Mouse (Mus musculus): ENCODE measurements around the gene Mertk. TPM values are rescaled to one million over a fixed set of nuclear protein-coding genes. Genes with fewer than 3 reads are reported as not detected.

Gene Mertk
- total and polyA plus RNA-seq, 3 experiments: 0.05 TPM; not detected in 2

- no peaks in the 10 kb centered on the region for H3K9me3 ChIP-seq (replicated peaks; ENCODE audit: low read length)
- peak; percentile 97 for DNase-seq (ENCODE audit: extremely low read depth)
- H3K27me3 ChIP-seq (replicated peaks): no peaks in the 10 kb centered on the region
- TF ChIP-seq HCFC1 (IDR thresholded peaks at IDR 0.05; ENCODE audit: low read depth, low read length) (peak; percentile 45; the same call in 1 of the 2 replicates), TCF12 (IDR thresholded peaks at IDR 0.05; ENCODE audit: low read depth, low read length) (peak; percentile 88), ZNF384 (IDR thresholded peaks at IDR 0.05; ENCODE audit: low read depth, low read length) (no peak), ELF1 (IDR thresholded peaks at IDR 0.05; ENCODE audit: low read depth, low read length) (peak; percentile 75), MXI1 (IDR thresholded peaks at IDR 0.05; ENCODE audit: low read depth, low read length) (no peak; the same call in 1 of the 2 replicates), MYC (IDR thresholded peaks at IDR 0.05; ENCODE audit: low read depth, low read length) (no peak), ZMIZ1 (IDR thresholded peaks at IDR 0.05; ENCODE audit: low read depth, low read length) (peak; percentile 84; the same call in 1 of the 2 replicates), JUN (IDR thresholded peaks at IDR 0.05; ENCODE audit: insufficient read depth, low read depth, low read length) (no peak), RAD21 (IDR thresholded peaks at IDR 0.05; ENCODE audit: low read depth, low read length) (no peak), CHD2 (IDR thresholded peaks at IDR 0.05; ENCODE audit: low read length) (peak; percentile 16; the same call in 1 of the 2 replicates), MAX (IDR thresholded peaks at IDR 0.05; ENCODE audit: low read length) (no peak; the same call in 1 of the 2 replicates), NRF1 (IDR thresholded peaks at IDR 0.05; ENCODE audit: low read depth, low read length) (peak; percentile 75), BHLHE40 (IDR thresholded peaks at IDR 0.05; ENCODE audit: low read depth, low read length) (peak; percentile 33; the same call in 1 of the 2 replicates), UBTF (IDR thresholded peaks at IDR 0.05; ENCODE audit: low read depth, low read length) (no peak), POLR2A (IDR thresholded peaks at IDR 0.05; ENCODE audit: low read depth, low read length) (peak; percentile 95), MAZ (IDR thresholded peaks at IDR 0.05; ENCODE audit: low read depth, low read length) (peak; percentile 67; the same call in 1 of the 2 replicates), NELFE (IDR thresholded peaks at IDR 0.05; ENCODE audit: low read depth, low read length) (peak; percentile 90), SMC3 (IDR thresholded peaks at IDR 0.05; ENCODE audit: low read depth, low read length) (no peak), USF1 (IDR thresholded peaks at IDR 0.05; ENCODE audit: low read depth, low read length) (no peak)
- in situ Hi-C loops (cut with MboI; ENCODE audit: low pct_ligation_motif_present, low pct_unique_long_range_greater_than_20kb, low sequenced_read_pairs) (loop anchor here (5.0 kb wide), 1 partner anchor 121 kb away; the partner anchor contains the start of gene Mertk), dilution Hi-C loops (cut with MboI; ENCODE audit: extremely low pct_ligation_motif_present, extremely low pct_unique_long_range_greater_than_20kb, low sequenced_read_pairs) (no loop called here)
- 0 out of 2 replicates have a peak, but pooled peaks cover 3% of the 10 kb centered on the region for H3K79me2 ChIP-seq (replicated peaks; ENCODE audit: control insufficient read depth, extremely low read depth, insufficient read depth, poor library complexity, severe bottlenecking)
- peak within 1 kb of the TSS; percentile 91 for H3K4me2 ChIP-seq (ENCODE audit: insufficient read depth, low read depth, poor library complexity, severe bottlenecking)
- H3K4me3 ChIP-seq (replicated peaks in 1 of 3; ENCODE audit: low read depth in 2 of 3, low read length in 2 of 3, poor library complexity in 1 of 3): peak within 1 kb of the TSS; percentile 73 to 89 (median 78)
- H3K4me1 ChIP-seq (ENCODE audit: control insufficient read depth in 1 of 2, insufficient read depth in 2 of 2): peaks cover 0 to 11% of the 10 kb centered on the region in 2 experiments; a peak in 3 of 4 replicates
- peak within 1 kb of the TSS; percentile 55 for H3K27ac ChIP-seq (ENCODE audit: insufficient read depth, low read depth)
- peaks cover 0 to 7% of the 10 kb centered on the region in 2 experiments for H3K36me3 ChIP-seq (replicated peaks in 1 of 2; ENCODE audit: control insufficient read depth in 1 of 2, insufficient read depth in 1 of 2, low read length in 1 of 2)
- H3K9ac ChIP-seq (ENCODE audit: insufficient read depth, low read depth): peak within 1 kb of the TSS; percentile 51
Measured at GRCm38 (mm10) chr2:128817786-128818681, 119.3 kb downstream of the Mertk start, which contains the start of gene Tmem87b. Tmem87b (plus strand) TSS chr2:128818118.
